Mouse (Mus musculus) embryonic facial prominence, embryonic 12.5 days (tissue): Measurements from ENCODE around the gene Gpn3. TPM values are rescaled to one million over a fixed set of nuclear protein-coding genes. Genes with fewer than 3 reads are reported as not detected.
A peak's percentile ranks its signal among the peaks of the same experiment; 100 is the strongest.
"Not testable (repeated sequence)": the region's sequence is repeated elsewhere in the genome, so short reads cannot be mapped to it uniquely, and the experiment has no call there.

Experiments
- ATAC-seq: fragments of 200-750 bp; cut with Nextera tagmentation; 2 replicates; pipeline ENCODE4 v1.8.0; 2017; ENCODE audit not compliant: insufficient number of reproducible peaks, insufficient read depth, low FRiP score, low TSS enrichment
- H3K27ac ChIP-seq: fragments of 300-500 bp; sonication (generic); 2 replicates; pipeline ENCODE4 v1.5.1; 2016; ENCODE audit warnings: mild to moderate bottlenecking
- H3K27me3 ChIP-seq: fragments of 300-500 bp; sonication (generic); 2 replicates; pipeline ENCODE4 v1.6.1; 2016; ENCODE audit warnings: mild to moderate bottlenecking, moderate library complexity
- H3K36me3 ChIP-seq: fragments of 300-500 bp; sonication (generic); 2 replicates; pipeline ENCODE4 v1.6.1; 2016; ENCODE audit warnings: mild to moderate bottlenecking
- H3K4me1 ChIP-seq: fragments of 300-500 bp; sonication (generic); 2 replicates; pipeline ENCODE4 v1.6.1; 2016
- H3K4me2 ChIP-seq: fragments of 300-500 bp; sonication (generic); replicated peaks from 2 replicates; pipeline ENCODE4 v1.6.1; 2016; ENCODE audit warnings: mild to moderate bottlenecking, moderate library complexity
- H3K4me3 ChIP-seq: fragments of 300-500 bp; sonication (generic); 2 replicates; pipeline ENCODE4 v1.5.1; 2016; ENCODE audit warnings: mild to moderate bottlenecking
- H3K9ac ChIP-seq: fragments of 300-500 bp; sonication (generic); 2 replicates; pipeline ENCODE4 v1.6.1; 2016; ENCODE audit warnings: mild to moderate bottlenecking, moderate library complexity
- H3K9me3 ChIP-seq: fragments of 300-500 bp; sonication (generic); 2 replicates; pipeline ENCODE4 v1.6.1; 2016; ENCODE audit warnings: mild to moderate bottlenecking, moderate library complexity
- WGBS: fragments of 180-500 bp; shearing (Covaris S2); methylation state at CpG from one replicate; pipeline ENCODE4 v1.1.7; 2016; 5-methylcytosine and 5-hydroxymethylcytosine counted together
- polyA plus RNA-seq: library from polyadenylated mRNA; unstranded; fragments of >200 nt; fragmentation: Nextera tagmentation; extraction: Ambion mirVana; gene quantifications from 2 replicates; pipeline ENCODE4 v1.2.1, GENCODE M21; 2016

Gene Gpn3
- polyA plus RNA-seq, 1 experiment from 2014 or later, result 70.0 TPM

DNA sequence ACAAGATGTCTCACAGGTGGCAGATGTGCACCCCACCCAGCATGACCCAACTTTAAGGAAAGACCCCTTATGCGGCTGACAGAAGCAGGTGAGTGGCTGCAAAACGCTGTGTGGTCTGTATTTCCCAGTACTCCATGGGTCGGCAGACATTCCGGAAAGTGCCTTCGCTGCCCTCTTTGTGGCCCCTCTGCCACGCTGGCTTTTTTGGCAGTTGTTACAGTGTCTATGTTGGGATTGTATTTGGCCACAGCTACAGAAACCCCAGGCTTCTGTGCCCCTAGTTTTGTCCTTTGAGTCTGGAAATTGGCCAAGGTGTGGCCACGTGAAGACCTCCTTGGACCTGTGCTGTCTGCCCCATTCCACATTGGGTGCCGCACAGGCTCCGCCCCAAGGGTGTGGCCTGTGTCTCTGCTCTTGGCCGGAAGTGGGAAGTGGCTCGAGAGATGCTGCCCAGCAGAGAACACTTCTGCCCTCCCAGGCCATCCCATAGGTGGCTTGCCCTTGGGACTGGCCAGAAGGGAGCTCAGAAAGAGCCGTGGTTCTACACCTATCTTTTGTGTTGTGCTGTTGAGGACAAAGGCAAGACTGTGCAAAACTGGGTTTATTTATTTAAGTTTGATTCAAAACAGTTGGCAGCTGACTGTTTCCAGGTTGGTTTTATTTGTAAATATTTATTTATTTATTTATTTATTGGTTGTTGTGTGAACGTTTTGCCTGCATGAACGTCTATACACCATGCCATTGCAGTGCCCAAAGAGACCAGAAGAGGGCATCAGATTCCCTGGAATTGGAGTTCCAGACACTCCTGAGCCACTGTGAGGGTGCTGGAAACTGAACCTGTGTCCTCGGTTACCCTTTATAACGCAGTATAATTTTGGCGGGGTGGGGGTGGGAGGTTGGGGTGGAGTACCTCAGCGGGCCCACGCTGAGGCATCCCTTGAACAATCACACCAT lies 38.3 kb downstream of the Gpn3 start:
- H3K9ac ChIP-seq, result no peak overlapping the region
- no peaks in the 10 kb centered on the region for H3K4me1 ChIP-seq
- 84% methylated on average over 19 of the region's 19 CpGs for WGBS
- no peaks in the 10 kb centered on the region for H3K27me3 ChIP-seq
- no peak for ATAC-seq
- H3K9me3 ChIP-seq, result no peaks in the 10 kb centered on the region
- H3K36me3 ChIP-seq, result peaks cover 34% of the 10 kb centered on the region
- H3K27ac ChIP-seq, result no peak overlapping the region
- no peak overlapping the region for H3K4me2 ChIP-seq
- H3K4me3 ChIP-seq, result no peak overlapping the region

DNA sequence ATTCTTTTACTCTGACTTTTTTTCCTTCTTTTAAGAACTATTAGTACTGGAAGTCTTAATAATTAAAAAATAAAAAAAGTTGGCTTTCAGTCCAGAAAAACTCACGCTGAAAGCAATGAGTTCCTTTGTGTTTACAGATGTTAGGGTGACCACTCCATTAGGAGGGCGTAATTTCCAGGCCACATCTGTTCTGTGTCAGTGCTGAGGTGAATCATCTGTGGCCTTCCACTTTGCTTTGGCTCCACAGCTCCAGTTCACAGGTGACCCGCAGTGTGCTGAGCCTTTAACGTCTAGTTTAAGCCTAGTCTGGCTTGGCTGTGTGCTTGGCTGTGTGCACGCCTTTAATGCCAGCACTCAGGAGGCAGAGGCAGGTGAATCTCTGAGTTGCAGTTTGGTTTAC lies 40.2 kb downstream of the Gpn3 start:
- 71% methylated on average over 5 of the region's 5 CpGs for WGBS
- no peak overlapping the region for H3K9ac ChIP-seq
- no peak overlapping the region for H3K4me2 ChIP-seq
- no peak overlapping the region for H3K4me3 ChIP-seq
- no peak overlapping the region for H3K27ac ChIP-seq
- no peaks in the 10 kb centered on the region for H3K9me3 ChIP-seq
- H3K36me3 ChIP-seq, result peaks cover 15% of the 10 kb centered on the region
- no peaks in the 10 kb centered on the region for H3K27me3 ChIP-seq
- no peaks in the 10 kb centered on the region for H3K4me1 ChIP-seq
- ATAC-seq, result no peak

DNA sequence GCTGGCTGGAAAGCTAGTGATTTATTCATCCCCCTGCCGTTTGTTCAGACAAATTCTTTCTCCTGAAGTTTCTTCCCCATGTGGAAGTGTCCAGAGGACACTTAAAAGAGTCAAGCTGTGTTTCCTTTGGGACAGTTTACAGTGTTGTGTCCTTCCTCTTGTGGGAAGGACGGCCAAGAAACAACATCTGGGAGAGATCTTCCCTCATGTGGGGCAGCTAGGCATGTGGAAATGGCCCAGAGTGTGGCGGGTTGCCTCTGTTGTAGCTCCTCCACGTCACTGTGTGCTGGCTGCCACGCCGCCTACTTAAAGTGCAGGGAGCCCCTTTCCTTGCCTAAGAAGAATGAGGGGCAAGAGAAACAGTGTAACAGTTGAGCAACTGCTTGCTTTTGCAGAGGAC lies 41.1 kb downstream of the Gpn3 start:
- no peak overlapping the region for H3K9ac ChIP-seq
- peaks cover 7% of the 10 kb centered on the region; the same call in 1 of the 2 replicates for H3K36me3 ChIP-seq
- H3K4me1 ChIP-seq, result no peaks in the 10 kb centered on the region
- no peaks in the 10 kb centered on the region for H3K9me3 ChIP-seq
- 58% methylated on average over 6 of the region's 6 CpGs for WGBS
- no peak overlapping the region for H3K27ac ChIP-seq
- ATAC-seq, result no peak
- no peak overlapping the region for H3K4me3 ChIP-seq
- no peak overlapping the region for H3K4me2 ChIP-seq
- H3K27me3 ChIP-seq, result no peaks in the 10 kb centered on the region

DNA sequence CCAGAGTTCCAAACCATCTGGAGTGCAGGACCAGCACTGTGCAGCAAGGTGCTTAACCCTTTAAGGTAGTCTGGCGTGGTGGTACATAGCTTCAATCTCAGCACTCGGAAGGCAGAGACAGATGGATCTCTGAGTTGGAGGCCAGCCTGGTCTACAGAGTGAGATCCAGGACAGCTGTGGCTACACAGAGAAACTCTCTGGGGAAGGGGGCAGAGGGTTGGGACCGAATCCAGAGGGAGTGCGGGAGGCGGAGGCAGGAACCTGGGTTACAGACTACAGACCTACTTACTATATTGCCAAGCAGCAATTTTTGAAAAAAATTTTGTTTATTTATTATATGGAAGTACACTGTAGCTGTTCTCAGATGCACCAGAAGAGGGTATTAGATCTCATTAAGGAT lies 42.7 kb downstream of the Gpn3 start:
- Histone ChIP-seq H3K36me3 (peaks cover 7% of the 10 kb centered on the region; the same call in 1 of the 2 replicates), H3K4me2 (no peak overlapping the region)

DNA sequence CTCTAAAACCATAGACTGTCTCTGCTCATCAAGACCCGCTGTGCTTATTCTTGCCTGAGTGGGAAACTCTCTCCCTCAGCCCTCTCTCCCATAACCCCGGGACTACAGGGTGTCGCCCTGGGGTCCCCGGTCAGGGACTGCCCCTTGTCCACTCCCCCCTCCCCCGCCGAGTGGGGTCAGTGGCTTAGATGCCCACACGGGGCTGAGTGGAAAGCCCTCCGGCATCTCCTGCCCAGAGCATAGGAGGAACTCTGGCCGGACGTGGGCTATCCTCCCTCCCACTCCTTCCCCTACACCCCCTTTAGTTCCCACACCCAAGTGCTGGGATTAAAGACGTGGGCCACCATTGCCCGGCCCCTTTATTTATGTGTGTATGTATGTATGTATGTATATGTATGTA lies 43.8 kb downstream of the Gpn3 start:
- WGBS, result 85% methylated on average over 12 of the region's 12 CpGs
- ATAC-seq, result no peak
- no peak overlapping the region for H3K4me3 ChIP-seq
- no peak overlapping the region for H3K27ac ChIP-seq
- H3K36me3 ChIP-seq, result 0 out of 2 replicates have a peak, but pooled peaks cover under 1% of the 10 kb centered on the region
- H3K9ac ChIP-seq, result no peak overlapping the region
- no peaks in the 10 kb centered on the region for H3K4me1 ChIP-seq
- H3K27me3 ChIP-seq, result no peaks in the 10 kb centered on the region
- H3K4me2 ChIP-seq, result no peak overlapping the region
- no peaks in the 10 kb centered on the region for H3K9me3 ChIP-seq

More for the DNA sequence above, 42.7 kb downstream of the Gpn3 start:
- no peaks in the 10 kb centered on the region for H3K4me1 ChIP-seq
- 92% methylated on average over 5 of the region's 5 CpGs for WGBS
- H3K9ac ChIP-seq, result no peak overlapping the region
- ATAC-seq, result no peak
- H3K4me3 ChIP-seq, result no peak overlapping the region
- no peaks in the 10 kb centered on the region for H3K27me3 ChIP-seq
- no peak overlapping the region for H3K27ac ChIP-seq
- H3K9me3 ChIP-seq, result no peaks in the 10 kb centered on the region

DNA sequence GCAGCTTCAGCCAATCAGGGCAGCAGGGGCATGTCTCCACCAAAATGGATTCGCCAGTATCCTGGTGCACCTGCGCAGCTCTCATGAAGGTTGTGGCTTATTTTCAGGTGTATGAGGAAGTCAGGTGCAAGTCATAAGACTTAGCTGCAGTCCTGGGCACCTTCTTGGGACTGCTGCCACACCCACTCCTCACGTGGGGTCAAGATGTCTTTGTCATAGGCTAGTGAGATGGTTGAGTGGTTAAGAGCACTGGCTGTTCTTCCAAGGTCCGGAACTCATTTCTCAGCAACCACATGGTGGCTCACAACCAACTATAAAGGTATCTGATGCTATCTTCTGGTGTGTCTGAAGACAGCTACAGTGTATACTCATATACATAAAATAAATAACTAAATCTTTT lies 49.0 kb downstream of the Gpn3 start:
- H3K9me3 ChIP-seq, H3K27ac ChIP-seq, H3K4me2 ChIP-seq, H3K9ac ChIP-seq, ATAC-seq, H3K4me3 ChIP-seq, H3K27me3 ChIP-seq, H3K36me3 ChIP-seq: not testable (repeated sequence)
- H3K4me1 ChIP-seq, result peaks cover 16% of the 10 kb centered on the region
- WGBS, result 65% methylated on average over 4 of the region's 4 CpGs

DNA sequence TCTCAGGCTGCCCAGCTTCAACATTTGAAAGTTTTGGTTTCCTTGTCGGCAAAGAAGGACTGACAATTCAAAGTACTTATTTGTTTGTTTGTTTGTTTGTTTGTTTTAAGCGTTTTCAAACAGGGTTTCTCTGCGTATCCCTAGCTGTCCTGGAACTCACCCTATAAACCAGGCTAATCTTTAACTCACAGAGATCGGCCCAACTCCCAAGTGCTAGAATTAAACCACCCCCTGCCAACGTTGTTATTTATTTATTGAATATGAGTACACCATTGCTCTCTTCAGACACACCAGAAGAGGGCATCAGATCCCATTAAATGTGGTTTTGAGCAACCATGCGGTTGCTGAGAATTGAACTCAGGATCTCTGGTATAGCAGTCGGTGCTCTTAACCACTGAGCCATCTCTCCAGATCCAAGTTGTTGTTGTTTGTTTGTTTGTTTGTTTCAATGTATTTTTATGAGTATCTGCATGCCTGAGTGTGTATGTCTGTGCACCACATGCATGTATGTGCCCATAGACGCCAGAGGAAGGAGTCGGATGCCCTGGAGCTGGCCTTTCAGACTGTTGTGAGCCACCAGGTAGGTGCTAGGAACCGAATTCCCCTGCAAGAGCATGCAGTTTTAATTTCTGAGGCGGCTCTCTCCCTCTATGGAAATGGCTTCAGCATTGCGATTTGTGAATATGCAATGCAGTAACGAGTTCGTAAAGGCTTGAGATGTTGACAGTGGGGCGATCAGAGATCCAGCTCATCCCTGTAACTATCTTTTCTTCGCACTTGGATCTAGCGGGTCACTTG lies 49.8 kb downstream of the Gpn3 start, which contains the start of gene Anapc7:
TSS of gene Anapc7 (plus strand) at position 423 of the 798 bp plus-strand sequence.
- Histone ChIP-seq H3K36me3 (peaks cover 3% of the 10 kb centered on the region; the same call in 1 of the 2 replicates), H3K4me1 (peaks cover 16% of the 10 kb centered on the region), H3K27ac (peak within 1 kb of the TSS; percentile 94), H3K9me3 (no peaks in the 10 kb centered on the region), H3K27me3 (no peaks in the 10 kb centered on the region), H3K9ac (peak within 1 kb of the TSS; percentile 97), H3K4me2 (peak within 1 kb of the TSS; percentile 78), H3K4me3 (peak within 1 kb of the TSS; percentile 92)
- 0 out of 2 replicates have a peak, but pooled peaks have one; percentile 23 for ATAC-seq
- 24% methylated on average over 17 of the region's 17 CpGs for WGBS

DNA sequence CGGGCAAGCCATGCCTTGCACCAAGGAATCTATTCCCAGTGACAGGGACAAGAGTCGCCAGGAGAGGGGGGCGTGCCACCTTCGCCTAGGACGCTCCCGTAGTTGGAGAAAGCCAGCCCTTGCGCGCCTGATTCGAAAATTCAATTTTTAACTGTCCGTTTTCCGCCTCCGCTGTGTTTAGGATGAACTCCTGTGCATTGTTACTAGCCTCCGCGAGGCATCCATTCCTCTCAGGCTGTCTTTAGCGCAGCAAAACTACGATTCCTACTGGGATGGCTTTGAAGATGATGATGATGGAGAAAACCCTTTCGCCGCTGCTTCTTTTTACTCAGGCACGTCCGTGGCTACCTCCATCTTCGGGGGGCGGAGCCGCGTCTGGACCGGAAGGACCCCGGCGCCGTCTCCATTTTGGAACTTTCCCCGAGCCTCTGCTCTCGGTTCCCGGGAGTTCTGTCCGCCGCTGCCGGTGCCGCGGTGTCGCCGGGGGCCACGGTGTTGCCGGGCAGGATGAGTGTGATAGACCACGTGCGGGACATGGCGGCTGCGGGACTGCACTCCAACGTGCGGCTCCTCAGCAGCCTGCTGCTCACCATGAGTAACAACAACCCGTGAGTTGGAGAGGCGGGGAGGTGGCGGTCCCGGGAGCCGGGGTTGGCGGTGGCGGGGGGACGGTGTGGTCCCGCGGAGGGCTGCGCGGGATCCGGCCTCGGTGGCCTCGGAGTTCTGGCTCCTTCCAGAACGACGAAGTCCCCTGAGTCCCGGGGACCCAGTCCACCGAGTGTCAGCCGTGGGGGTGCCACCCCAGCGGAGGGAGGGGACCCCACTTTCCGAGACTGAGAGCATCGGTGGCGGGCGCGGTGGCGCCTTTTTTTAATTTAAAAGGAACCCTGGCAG lies 50.6 kb downstream of the Gpn3 start:
- WGBS, result under 1% methylated on average over 73 of the region's 73 CpGs
- Histone ChIP-seq H3K27me3 (no peaks in the 10 kb centered on the region), H3K27ac (peak overlapping the region; percentile 94), H3K4me3 (peak overlapping the region; percentile 92), H3K4me2 (peak overlapping the region; percentile 78), H3K9ac (peak overlapping the region; percentile 97), H3K9me3 (no peaks in the 10 kb centered on the region), H3K36me3 (peaks cover 3% of the 10 kb centered on the region; the same call in 1 of the 2 replicates), H3K4me1 (peaks cover 16% of the 10 kb centered on the region)
- ATAC-seq, result peak; percentile 86

DNA sequence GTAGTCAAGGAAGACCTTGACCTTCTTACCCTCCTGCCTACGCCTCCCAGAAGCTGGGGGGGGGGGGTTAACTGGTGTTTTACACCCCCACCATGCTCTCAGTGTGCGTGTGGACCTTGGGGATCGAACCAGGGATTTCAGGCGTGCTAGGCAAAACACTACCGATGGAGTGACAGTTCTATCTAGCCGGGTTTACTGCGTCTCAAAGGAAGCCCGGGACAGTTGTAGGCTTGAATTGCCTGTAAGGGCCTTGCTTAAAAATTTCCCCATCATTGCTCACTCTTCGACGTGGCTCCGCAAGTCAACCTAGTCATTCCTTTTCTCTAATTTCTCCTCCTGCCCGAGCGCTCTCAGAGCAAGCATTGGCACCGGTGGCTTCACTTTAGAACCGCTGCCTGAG lies 51.4 kb downstream of the Gpn3 start:
- Histone ChIP-seq H3K4me3 (peak overlapping the region; percentile 92), H3K9me3 (no peaks in the 10 kb centered on the region), H3K4me1 (peaks cover 16% of the 10 kb centered on the region), H3K36me3 (peaks cover 6% of the 10 kb centered on the region), H3K4me2 (peak overlapping the region; percentile 78), H3K9ac (peak overlapping the region; percentile 97), H3K27ac (no peak overlapping the region), H3K27me3 (no peaks in the 10 kb centered on the region)
- whole genome bisulfite sequencing, result 37% methylated on average over 15 of the region's 15 CpGs
- ATAC-seq, result no peak

DNA sequence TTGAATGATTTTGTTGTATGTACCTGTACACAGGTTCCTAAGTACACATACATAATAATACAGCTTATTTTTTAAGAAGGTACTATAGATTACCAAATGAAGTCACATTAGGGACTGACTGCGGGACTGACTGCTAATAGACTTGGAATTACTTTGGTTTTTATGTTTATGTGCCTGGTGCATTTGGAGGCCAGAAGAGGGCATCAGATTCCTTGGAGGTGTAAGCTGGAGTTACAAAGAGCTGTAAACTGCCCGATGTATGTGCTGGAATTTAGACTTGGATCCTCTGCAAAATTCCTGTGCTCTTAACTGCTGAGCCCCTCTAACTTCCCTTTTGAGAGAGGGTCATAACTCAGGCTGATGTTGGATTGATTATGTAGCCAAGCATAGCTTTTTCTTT lies 53.9 kb downstream of the Gpn3 start:
- H3K9me3 ChIP-seq, result no peaks in the 10 kb centered on the region
- no peak overlapping the region for H3K4me3 ChIP-seq
- peaks cover 30% of the 10 kb centered on the region for H3K36me3 ChIP-seq
- no peak overlapping the region for H3K4me2 ChIP-seq
- H3K27ac ChIP-seq, result no peak overlapping the region
- no peaks in the 10 kb centered on the region for H3K27me3 ChIP-seq
- H3K9ac ChIP-seq, result no peak overlapping the region
- H3K4me1 ChIP-seq, result peaks cover 16% of the 10 kb centered on the region
- no peak for ATAC-seq
- WGBS, result 89% methylated on average over 2 of the region's 2 CpGs
